ENCODE assay signal across 17 mouse cellular contexts in genomic region chr2:103411816-103412215, GRCm38 (mm10). TPM values are rescaled to one million over a fixed set of nuclear protein-coding genes. Genes with fewer than 3 reads are reported as not detected.
DNase-seq lines count a peak whose midpoint lies in the region; ATAC-seq lines count a peak whose summit lies in the region.
"Had no signal": no experiment of that assay in that cellular context is flagged by ENCODE, and none has a peak within 500 bp of the region (broad histone marks: within the 10 kb centered on the region; RNA-seq: fewer than 3 reads in every experiment).

No protein-coding gene starts in this region.

- H3K4me2 ChIP-seq in embryonic facial prominence, embryonic 11.5 days (ENCODE audit: low read depth, low read length): no peak overlapping the region
- no peak overlapping the region for H3K4me2 ChIP-seq in kidney, embryonic 15.5 days
- H3K4me2 ChIP-seq in limb, embryonic 12.5 days: no peak overlapping the region
- H3K4me2 ChIP-seq: forebrain, embryonic 13.5 days; heart, embryonic 11.5 days; heart, embryonic 15.5 days had no signal

- DNase-seq in embryonic facial prominence, embryonic 11.5 days (ENCODE audit: low spot score): no peak
- DNase-seq in embryonic facial prominence, embryonic 10.5 days (ENCODE audit: low spot score): no peak
- no peak for DNase-seq in kidney, adult 11 months
- no peak for DNase-seq in limb, embryonic 10.5 days (ENCODE audit: low spot score)
- peak; percentile 11 for DNase-seq in 3134 (ENCODE audit: extremely low read depth, insufficient read length, low spot score)
- DNase-seq: cerebellum, adult 11-12 months; cerebellum, adult 9-10 months; cerebellum, postnatal 25 days; forebrain, postnatal 0 days; gastrocnemius, postnatal 14 days; heart, adult 2 months; heart, postnatal 14 days had no signal

- no peaks in the 10 kb centered on the region for H3K4me1 ChIP-seq in embryonic facial prominence, embryonic 11.5 days (ENCODE audit: control insufficient read depth, insufficient read depth, low read length)
- H3K4me1 ChIP-seq in embryonic facial prominence, embryonic 10.5 days: peaks cover 21% of the 10 kb centered on the region
- no peaks in the 10 kb centered on the region for H3K4me1 ChIP-seq in kidney, embryonic 15.5 days
- H3K4me1 ChIP-seq in limb, embryonic 12.5 days (replicated peaks): no peaks in the 10 kb centered on the region
- peaks cover 9% of the 10 kb centered on the region; the same call in 1 of the 2 replicates for H3K4me1 ChIP-seq in limb, embryonic 10.5 days
- H3K4me1 ChIP-seq: forebrain, embryonic 13.5 days; heart, embryonic 15.5 days had no signal

- 91% methylated on average over 3 of the region's 3 CpGs for WGBS in embryonic facial prominence, embryonic 11.5 days
- 91% methylated on average over 3 of the region's 3 CpGs for WGBS in embryonic facial prominence, embryonic 10.5 days
- WGBS in kidney, embryonic 15.5 days: 72% methylated on average over 3 of the region's 3 CpGs
- WGBS in limb, embryonic 12.5 days: 81% methylated on average over 3 of the region's 3 CpGs
- 87% methylated on average over 3 of the region's 3 CpGs for WGBS in limb, embryonic 10.5 days

- H3K9me3 ChIP-seq in embryonic facial prominence, embryonic 11.5 days (replicated peaks; ENCODE audit: control insufficient read depth, low read length): no peaks in the 10 kb centered on the region
- H3K9me3 ChIP-seq in embryonic facial prominence, embryonic 10.5 days: no peaks in the 10 kb centered on the region
- H3K9me3 ChIP-seq in kidney, embryonic 15.5 days (replicated peaks): no peaks in the 10 kb centered on the region
- H3K9me3 ChIP-seq in limb, embryonic 12.5 days: no peaks in the 10 kb centered on the region
- no peaks in the 10 kb centered on the region for H3K9me3 ChIP-seq in limb, embryonic 10.5 days (replicated peaks)
- H3K9me3 ChIP-seq: forebrain, embryonic 13.5 days; heart, embryonic 15.5 days had no signal

- no peaks in the 10 kb centered on the region for H3K36me3 ChIP-seq in embryonic facial prominence, embryonic 11.5 days (replicated peaks; ENCODE audit: control insufficient read depth, insufficient read depth, low read depth, low read length)
- no peaks in the 10 kb centered on the region for H3K36me3 ChIP-seq in embryonic facial prominence, embryonic 10.5 days (replicated peaks)
- H3K36me3 ChIP-seq in kidney, embryonic 15.5 days: no peaks in the 10 kb centered on the region
- no peaks in the 10 kb centered on the region for H3K36me3 ChIP-seq in limb, embryonic 12.5 days
- no peaks in the 10 kb centered on the region for H3K36me3 ChIP-seq in limb, embryonic 10.5 days
- H3K36me3 ChIP-seq: heart, embryonic 15.5 days had no signal

- H3K27me3 ChIP-seq in embryonic facial prominence, embryonic 11.5 days (ENCODE audit: control insufficient read depth, insufficient read depth, low read length): no peaks in the 10 kb centered on the region
- 0 out of 2 replicates have a peak, but pooled peaks cover 4% of the 10 kb centered on the region for H3K27me3 ChIP-seq in embryonic facial prominence, embryonic 10.5 days (replicated peaks; ENCODE audit: low read depth, poor library complexity, severe bottlenecking)
- H3K27me3 ChIP-seq in kidney, embryonic 15.5 days: no peaks in the 10 kb centered on the region
- no peaks in the 10 kb centered on the region for H3K27me3 ChIP-seq in limb, embryonic 12.5 days
- no peaks in the 10 kb centered on the region for H3K27me3 ChIP-seq in limb, embryonic 10.5 days (ENCODE audit: low read depth, poor library complexity, severe bottlenecking)
- H3K27me3 ChIP-seq: forebrain, embryonic 13.5 days; heart, embryonic 15.5 days had no signal

- H3K9ac ChIP-seq in embryonic facial prominence, embryonic 11.5 days (replicated peaks; ENCODE audit: low read length): no peak overlapping the region
- no peak overlapping the region for H3K9ac ChIP-seq in kidney, embryonic 15.5 days
- no peak overlapping the region for H3K9ac ChIP-seq in limb, embryonic 12.5 days (replicated peaks)
- H3K9ac ChIP-seq: forebrain, embryonic 13.5 days; forebrain, postnatal 0 days; heart, embryonic 15.5 days had no signal

- 0 out of 2 replicates have a peak, but pooled peaks have one; percentile 23 for ATAC-seq in embryonic facial prominence, embryonic 11.5 days (replicated peaks; ENCODE audit: insufficient number of reproducible peaks, low FRiP score, low TSS enrichment, low read depth)
- ATAC-seq in kidney, embryonic 15.5 days (replicated peaks; ENCODE audit: low FRiP score): 0 out of 2 replicates have a peak, but pooled peaks have one; percentile 59
- ATAC-seq in limb, embryonic 12.5 days (ENCODE audit: insufficient number of reproducible peaks, insufficient read depth, low FRiP score, low TSS enrichment, low read depth): 0 out of 2 replicates have a peak, but pooled peaks have one; percentile 37
- ATAC-seq: forebrain, embryonic 13.5 days; forebrain, postnatal 0 days had no signal

- no peak overlapping the region for H3K27ac ChIP-seq in embryonic facial prominence, embryonic 11.5 days (replicated peaks; ENCODE audit: low read depth, low read length)
- H3K27ac ChIP-seq in embryonic facial prominence, embryonic 10.5 days (replicated peaks): no peak overlapping the region
- H3K27ac ChIP-seq in kidney, embryonic 15.5 days: no peak overlapping the region
- H3K27ac ChIP-seq in limb, embryonic 12.5 days: no peak overlapping the region
- no peak overlapping the region for H3K27ac ChIP-seq in limb, embryonic 10.5 days
- H3K27ac ChIP-seq: forebrain, embryonic 13.5 days; heart, adult 2 months; heart, embryonic 15.5 days had no signal

- H3K4me3 ChIP-seq in embryonic facial prominence, embryonic 11.5 days (ENCODE audit: low read depth, low read length): no peak overlapping the region
- no peak overlapping the region for H3K4me3 ChIP-seq in embryonic facial prominence, embryonic 10.5 days
- no peak overlapping the region for H3K4me3 ChIP-seq in kidney, embryonic 15.5 days (replicated peaks)
- H3K4me3 ChIP-seq in limb, embryonic 12.5 days (replicated peaks): no peak overlapping the region
- H3K4me3 ChIP-seq in limb, embryonic 10.5 days: no peak overlapping the region
- H3K4me3 ChIP-seq: forebrain, embryonic 13.5 days; heart, adult 2 months; heart, embryonic 15.5 days had no signal

RNA-seq across cellular contexts. Expression of gene Elf5, which starts 0.3 kb away (rescaled TPM):
- 0.50 and 0.75 TPM in 2 replicates for polyA plus RNA-seq in embryonic facial prominence, embryonic 11.5 days (2014; fragmentation: Nextera tagmentation; extraction: Ambion mirVana)
- polyA plus RNA-seq in embryonic facial prominence, embryonic 10.5 days (2016; fragmentation: Nextera tagmentation; extraction: Ambion mirVana): 0.08 and 0.24 TPM in 2 replicates
- 1.5 and 2.8 TPM in 2 replicates for polyA plus RNA-seq in kidney, embryonic 15.5 days (2015; fragmentation: Nextera tagmentation; extraction: Ambion mirVana)
- polyA plus RNA-seq in limb, embryonic 12.5 days (2016; fragmentation: Nextera tagmentation; extraction: Ambion mirVana): not detected in 2 replicates
- polyA plus RNA-seq in limb, embryonic 10.5 days (2016; fragmentation: Nextera tagmentation; extraction: Ambion mirVana): 0.23 TPM in 1 of 2 replicates, not detected in the other
- polyA plus RNA-seq: forebrain, embryonic 13.5 days; forebrain, postnatal 0 days; heart, embryonic 11.5 days had no signal
